Mouse (Mus musculus) lung, embryonic 14.5 days (tissue): ENCODE results near the gene Slpi. TPM values are rescaled to one million over a fixed set of nuclear protein-coding genes. Genes with fewer than 3 reads are reported as not detected.

Experiments
- ATAC-seq: fragments of 200-750 bp; cut with Nextera tagmentation; 2 replicates; pipeline ENCODE4 v1.8.0; 2017; ENCODE audit warnings: mild to moderate bottlenecking, moderate TSS enrichment, moderate library complexity; ENCODE audit not compliant: insufficient read depth
- DNase-seq: peaks from one replicate; pipeline ENCODE4 v3.0.0-alpha.2; 2015
- H3K27ac ChIP-seq: fragments of 300-500 bp; sonication (generic); 2 replicates; pipeline ENCODE4 v1.5.1; 2014; ENCODE audit warnings: low read depth, mild to moderate bottlenecking, moderate library complexity
- H3K27me3 ChIP-seq: fragments of 300-500 bp; sonication (generic); 2 replicates; pipeline ENCODE4 v1.6.1; 2014; ENCODE audit warnings: low read length, control low read depth; ENCODE audit not compliant: insufficient read depth
- H3K36me3 ChIP-seq: fragments of 300-500 bp; sonication (generic); 2 replicates; pipeline ENCODE4 v1.6.1; 2014; ENCODE audit warnings: control low read depth; ENCODE audit not compliant: insufficient read depth
- H3K4me1 ChIP-seq: fragments of 300-500 bp; sonication (generic); 2 replicates; pipeline ENCODE4 v1.6.1; 2014; ENCODE audit warnings: antibody characterized with exemption, control low read depth; ENCODE audit not compliant: insufficient read depth
- H3K4me2 ChIP-seq: fragments of 300-500 bp; sonication (generic); 2 replicates; pipeline ENCODE4 v1.6.1; 2014; ENCODE audit warnings: mild to moderate bottlenecking
- H3K4me3 ChIP-seq: fragments of 300-500 bp; sonication (generic); 2 replicates; pipeline ENCODE4 v1.5.1; 2014; ENCODE audit warnings: low read depth, low read length
- H3K9ac ChIP-seq: fragments of 300-500 bp; sonication (generic); 2 replicates; pipeline ENCODE4 v1.6.1; 2014
- H3K9me3 ChIP-seq: fragments of 300-500 bp; sonication (generic); 2 replicates; pipeline ENCODE4 v1.6.1; 2016; ENCODE audit warnings: low read depth, low read length, control low read depth
- CTCF ChIP-seq: IDR thresholded peaks from 2 replicates; pipeline ENCODE4 v1.5.1; 2016; ENCODE audit warnings: antibody characterized with exemption, low read depth
- WGBS: fragments of 180-500 bp; shearing (Covaris S2); extraction: QIAGEN DNeasy Blood & Tissue Kit; methylation state at CpG from one replicate; pipeline ENCODE4 v1.1.7; 2014; 5-methylcytosine and 5-hydroxymethylcytosine counted together
- polyA plus RNA-seq: library from polyadenylated mRNA; unstranded; fragments of >200 nt; fragmentation: Nextera tagmentation; extraction: Ambion mirVana; gene quantifications from 2 replicates; pipeline ENCODE4 v1.2.1, GENCODE M21; 2014

The Slpi gene
- polyA plus RNA-seq, 1 experiment from 2014 or later, result 0.86 TPM

- Histone ChIP-seq H3K9me3 (no peaks in the 10 kb centered on the region), H3K27me3 (no peaks in the 10 kb centered on the region), H3K4me1 (no peaks in the 10 kb centered on the region), H3K9ac (no peak overlapping the region), H3K4me3 (no peak overlapping the region), H3K27ac (no peak overlapping the region), H3K4me2 (no peak overlapping the region), H3K36me3 (no peaks in the 10 kb centered on the region)
- WGBS, result 80% methylated on average over 15 of the region's 15 CpGs
- TF ChIP-seq CTCF, result no peak
- DNase-seq (no peak), ATAC-seq (no peak)
Measured at GRCm38 (mm10) chr2:164377478-164378426, 11.1 kb downstream of the Slpi start.

DNA sequence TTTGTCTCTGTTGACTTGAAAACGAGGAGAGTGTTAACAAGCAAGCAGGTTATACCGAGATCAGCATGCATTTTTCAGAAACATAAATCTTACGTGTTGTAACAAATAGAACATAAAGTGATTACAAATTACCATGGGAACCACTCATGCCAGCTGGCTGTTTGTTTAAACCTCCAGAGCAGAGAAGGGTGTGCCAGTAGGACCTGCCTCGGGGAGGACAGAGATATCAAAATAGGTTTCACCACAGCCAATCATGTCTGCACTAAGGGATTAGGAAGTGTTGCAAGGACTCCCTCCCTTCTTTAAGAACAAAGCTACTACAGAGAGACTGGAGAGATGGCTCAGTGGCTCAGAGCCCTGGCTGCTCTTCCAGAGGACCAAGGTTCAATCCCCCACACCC, 15.7 kb downstream of the Slpi start:
- no peaks in the 10 kb centered on the region for H3K36me3 ChIP-seq
- H3K4me3 ChIP-seq, result no peak overlapping the region
- DNase-seq (no peak), ATAC-seq (no peak)
- 30% methylated on average over 4 of the region's 4 CpGs for WGBS
- no peak overlapping the region for H3K9ac ChIP-seq
- H3K27ac ChIP-seq, result no peak overlapping the region
- H3K4me2 ChIP-seq, result no peak overlapping the region
- no peak for TF ChIP-seq CTCF
- H3K4me1 ChIP-seq, result no peaks in the 10 kb centered on the region
- no peaks in the 10 kb centered on the region for H3K27me3 ChIP-seq
- H3K9me3 ChIP-seq, result no peaks in the 10 kb centered on the region

DNA sequence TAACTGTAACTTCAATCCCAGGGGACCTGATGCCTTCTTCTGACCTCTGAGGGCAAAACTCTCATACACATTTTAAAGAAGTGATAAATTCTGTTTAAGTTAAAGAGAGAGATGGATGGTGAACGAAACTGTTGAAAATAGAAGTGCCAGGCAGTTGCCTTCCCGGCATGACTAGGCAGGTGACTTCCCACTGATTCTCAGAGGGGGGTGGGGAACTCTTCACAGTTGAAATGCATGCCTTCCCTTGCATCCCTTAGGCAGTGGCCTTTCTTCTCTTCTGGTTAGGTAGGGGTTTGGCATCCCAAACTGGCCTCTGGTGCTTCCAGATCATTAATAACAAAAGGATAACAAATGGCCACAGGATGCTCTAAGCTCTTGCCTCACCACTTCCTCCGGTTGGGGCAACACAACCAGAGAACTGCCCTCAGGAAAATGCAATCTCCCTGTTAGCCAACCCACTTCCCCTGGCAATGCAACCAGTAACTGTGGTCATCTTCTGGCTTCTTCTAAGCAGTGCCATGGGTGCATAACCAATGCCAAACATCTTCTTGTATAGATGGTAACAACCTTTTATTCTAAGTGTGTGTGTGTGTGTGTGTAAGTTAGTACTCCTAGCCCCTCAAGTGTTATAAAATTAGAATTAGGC, 16.4 kb downstream of the Slpi start:
- no peaks in the 10 kb centered on the region for H3K27me3 ChIP-seq
- DNase-seq (no peak), ATAC-seq (no peak)
- no peaks in the 10 kb centered on the region for H3K36me3 ChIP-seq
- H3K4me2 ChIP-seq, result no peak overlapping the region
- H3K9me3 ChIP-seq, result no peaks in the 10 kb centered on the region
- WGBS, result 14% methylated on average over 3 of the region's 3 CpGs
- H3K27ac ChIP-seq, result no peak overlapping the region
- H3K9ac ChIP-seq, result no peak overlapping the region
- H3K4me1 ChIP-seq, result no peaks in the 10 kb centered on the region
- TF ChIP-seq CTCF, result no peak
- H3K4me3 ChIP-seq, result no peak overlapping the region

- no peak for ATAC-seq
- WGBS, result 67% methylated on average over 3 of the region's 3 CpGs
- no peak overlapping the region for H3K9ac ChIP-seq
Measured at GRCm38 (mm10) chr2:164371371-164371770, 17.5 kb downstream of the Slpi start.

GRCm38 (mm10) chr2:164368620-164369105, 20.2 kb downstream of the Slpi start:
- no peaks in the 10 kb centered on the region for H3K4me1 ChIP-seq
- WGBS, result 74% methylated on average over 6 of the region's 6 CpGs
- ATAC-seq, result no peak

More at GRCm38 (mm10) chr2:164371371-164371770, 17.5 kb downstream of the Slpi start:
- Histone ChIP-seq H3K4me3 (no peak overlapping the region), H3K27ac (no peak overlapping the region), H3K4me1 (no peaks in the 10 kb centered on the region), H3K27me3 (no peaks in the 10 kb centered on the region), H3K36me3 (no peaks in the 10 kb centered on the region), H3K9me3 (no peaks in the 10 kb centered on the region), H3K4me2 (no peak overlapping the region)
- DNase-seq, result no peak
- TF ChIP-seq CTCF, result no peak

DNA sequence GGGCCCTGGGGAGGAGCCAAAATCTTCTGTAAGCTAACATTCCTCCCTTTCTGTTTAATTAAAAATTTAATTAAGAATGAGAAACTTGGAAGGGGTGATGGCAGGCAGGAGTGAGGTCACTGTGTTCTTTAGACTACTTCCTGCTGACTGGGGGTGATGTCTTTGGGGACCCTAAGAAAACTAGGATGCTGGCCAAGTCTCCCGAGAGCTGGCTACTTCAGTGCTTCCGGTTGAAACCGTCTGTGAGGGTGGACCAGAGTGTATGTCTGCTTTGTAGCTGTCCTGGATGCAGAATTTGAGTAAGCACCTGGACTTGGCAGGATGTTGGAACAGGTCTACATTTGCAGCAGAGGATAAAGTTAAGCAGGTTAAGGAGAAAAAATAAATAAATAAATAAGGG, 21.9 kb downstream of the Slpi start:
- TF ChIP-seq CTCF, result no peak
- no peak overlapping the region for H3K4me3 ChIP-seq
- WGBS, result 36% methylated on average over 3 of the region's 3 CpGs
- DNase-seq, result peak; percentile 37
- no peak overlapping the region for H3K27ac ChIP-seq
- H3K9me3 ChIP-seq, result no peaks in the 10 kb centered on the region
- no peak overlapping the region for H3K4me2 ChIP-seq
- ATAC-seq, result no peak
- no peaks in the 10 kb centered on the region for H3K27me3 ChIP-seq
- no peaks in the 10 kb centered on the region for H3K4me1 ChIP-seq
- H3K36me3 ChIP-seq, result no peaks in the 10 kb centered on the region
- no peak overlapping the region for H3K9ac ChIP-seq

More at GRCm38 (mm10) chr2:164368620-164369105, 20.2 kb downstream of the Slpi start:
- no peak overlapping the region for H3K9ac ChIP-seq
- no peaks in the 10 kb centered on the region for H3K36me3 ChIP-seq
- TF ChIP-seq CTCF, result no peak
- H3K27ac ChIP-seq, result no peak overlapping the region
- no peaks in the 10 kb centered on the region for H3K27me3 ChIP-seq
- no peak overlapping the region for H3K4me2 ChIP-seq
- DNase-seq, result no peak
- no peaks in the 10 kb centered on the region for H3K9me3 ChIP-seq
- H3K4me3 ChIP-seq, result no peak overlapping the region

GRCm38 (mm10) chr2:164360974-164361657, 27.8 kb downstream of the Slpi start:
- no peak overlapping the region for H3K27ac ChIP-seq
- no peak overlapping the region for H3K4me3 ChIP-seq
- H3K9ac ChIP-seq, result no peak overlapping the region
- no peaks in the 10 kb centered on the region for H3K27me3 ChIP-seq
- no peaks in the 10 kb centered on the region for H3K9me3 ChIP-seq
- DNase-seq (peak; percentile 7), ATAC-seq (no peak)
- 29% methylated on average over 13 of the region's 13 CpGs for WGBS
- H3K36me3 ChIP-seq, result no peaks in the 10 kb centered on the region
- H3K4me2 ChIP-seq, result no peak overlapping the region
- H3K4me1 ChIP-seq, result peaks cover 3% of the 10 kb centered on the region; the same call in 1 of the 2 replicates
- TF ChIP-seq CTCF, result no peak
